Mouse (Mus musculus): ENCODE results near the gene Acin1.

Acin1 gene

DNA sequence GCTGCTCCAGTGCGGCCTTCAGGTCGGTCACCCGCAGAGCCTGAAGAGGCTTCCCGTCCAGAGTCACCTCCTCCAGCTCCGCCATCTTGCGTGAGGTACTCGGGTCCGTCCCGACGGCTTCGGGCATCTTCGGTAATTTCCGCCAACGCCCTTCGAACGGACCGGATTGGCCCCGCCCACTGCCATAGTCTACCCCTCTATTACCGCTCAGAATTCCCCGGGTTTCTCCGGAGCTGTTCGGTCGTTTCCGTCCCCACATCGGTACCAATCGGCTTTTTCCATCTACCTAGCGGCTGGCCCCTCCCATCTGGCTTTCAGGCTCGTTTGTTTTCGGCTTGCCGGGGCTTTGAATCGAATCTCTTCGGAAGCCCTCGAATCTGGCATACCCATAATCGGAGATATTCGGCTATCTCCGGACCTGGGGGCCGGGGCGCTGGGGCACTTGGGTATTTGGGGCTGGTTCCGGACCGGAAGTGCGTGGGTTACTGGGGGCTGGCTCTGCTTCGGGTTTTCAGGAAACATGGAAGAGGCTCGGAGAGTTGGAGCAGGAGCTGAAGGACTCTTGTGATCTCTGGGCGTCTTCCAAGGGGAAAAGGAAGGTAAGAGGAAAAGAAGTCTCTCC lies at the start of gene Acin1:
Acin1 (minus strand) TSS at position 410 of the 622 bp plus-strand sequence.
- peak; percentile 100 for DNase-seq

DNA sequence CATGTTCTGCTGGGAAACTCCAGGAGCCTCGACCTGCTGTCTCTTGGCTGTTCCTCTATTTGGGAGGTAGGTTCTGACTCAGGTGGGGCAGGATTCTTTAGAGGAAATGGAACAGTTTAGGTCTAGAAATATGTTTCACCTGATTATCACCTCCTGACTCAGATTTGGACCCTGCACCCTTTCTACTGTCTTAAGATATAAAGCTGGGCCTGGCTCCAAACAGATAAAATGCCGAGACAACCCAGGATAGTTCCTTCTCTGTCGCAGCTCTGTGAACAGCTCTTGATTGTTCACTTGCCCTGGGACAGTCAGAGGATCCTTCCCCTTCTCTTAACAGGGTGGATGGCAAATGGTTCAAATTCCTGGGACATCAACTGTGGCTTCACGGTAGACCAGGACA lies 48.5 kb upstream of the Acin1 start:
- DNase-seq: no peak

DNA sequence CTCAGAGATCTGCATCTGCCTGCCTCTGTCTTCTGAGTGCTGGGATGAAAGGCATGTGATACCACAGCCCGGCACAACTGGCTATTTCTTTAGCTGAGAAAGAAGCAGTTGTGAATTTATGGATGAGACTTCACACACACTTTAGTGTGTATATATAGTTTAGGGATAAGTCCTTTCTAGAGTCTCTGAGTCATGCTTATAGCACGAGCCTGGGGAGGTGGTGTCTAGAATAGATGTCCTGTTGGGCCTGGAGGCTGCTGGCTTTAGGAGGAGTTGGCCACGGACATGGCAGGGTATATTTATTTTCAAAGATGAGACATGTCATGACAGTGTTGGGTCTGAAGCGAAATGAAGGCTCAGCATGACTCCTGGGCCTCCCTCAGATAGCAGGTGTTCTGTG lies 47.3 kb upstream of the Acin1 start:
- DNase-seq: no peak

DNA sequence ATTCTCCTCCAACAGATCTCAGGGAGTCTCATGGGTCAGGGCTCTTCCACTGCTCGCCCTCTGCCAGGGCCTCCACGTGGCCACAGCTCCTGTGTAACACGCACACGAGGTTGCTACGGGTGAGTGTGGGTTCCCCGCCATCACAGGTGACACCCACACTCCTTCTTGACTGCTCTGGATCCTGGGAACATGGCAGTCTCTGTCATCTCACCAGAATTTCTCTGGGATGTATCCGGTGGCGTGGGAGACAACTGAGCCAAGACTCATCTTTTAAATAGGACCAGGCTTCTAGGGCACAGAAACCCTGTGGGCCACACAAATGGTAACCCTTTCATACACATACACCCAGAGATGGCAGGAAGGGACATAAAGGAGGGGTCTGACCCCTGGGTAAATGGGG lies 45.5 kb upstream of the Acin1 start:
- no peak for DNase-seq

DNA sequence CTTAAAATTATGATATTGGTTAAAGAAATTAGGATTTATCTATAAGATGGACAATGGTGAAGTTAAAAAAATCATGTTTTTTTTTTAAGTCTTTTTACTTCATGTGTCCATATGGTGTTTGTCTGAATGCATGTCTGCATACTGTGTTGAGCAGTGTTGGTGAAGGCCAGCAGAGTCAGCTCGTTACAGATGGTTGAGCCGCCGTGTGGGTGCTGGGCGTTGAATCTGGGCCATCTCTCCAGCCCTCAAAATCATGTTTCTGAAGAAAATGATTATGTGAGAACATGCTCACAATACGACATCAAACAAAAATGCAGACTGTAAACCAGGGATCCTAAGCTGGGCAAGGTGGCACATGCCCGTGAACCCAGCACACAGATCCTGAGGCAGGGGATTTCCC lies 43.6 kb upstream of the Acin1 start:
- DNase-seq: no peak

DNA sequence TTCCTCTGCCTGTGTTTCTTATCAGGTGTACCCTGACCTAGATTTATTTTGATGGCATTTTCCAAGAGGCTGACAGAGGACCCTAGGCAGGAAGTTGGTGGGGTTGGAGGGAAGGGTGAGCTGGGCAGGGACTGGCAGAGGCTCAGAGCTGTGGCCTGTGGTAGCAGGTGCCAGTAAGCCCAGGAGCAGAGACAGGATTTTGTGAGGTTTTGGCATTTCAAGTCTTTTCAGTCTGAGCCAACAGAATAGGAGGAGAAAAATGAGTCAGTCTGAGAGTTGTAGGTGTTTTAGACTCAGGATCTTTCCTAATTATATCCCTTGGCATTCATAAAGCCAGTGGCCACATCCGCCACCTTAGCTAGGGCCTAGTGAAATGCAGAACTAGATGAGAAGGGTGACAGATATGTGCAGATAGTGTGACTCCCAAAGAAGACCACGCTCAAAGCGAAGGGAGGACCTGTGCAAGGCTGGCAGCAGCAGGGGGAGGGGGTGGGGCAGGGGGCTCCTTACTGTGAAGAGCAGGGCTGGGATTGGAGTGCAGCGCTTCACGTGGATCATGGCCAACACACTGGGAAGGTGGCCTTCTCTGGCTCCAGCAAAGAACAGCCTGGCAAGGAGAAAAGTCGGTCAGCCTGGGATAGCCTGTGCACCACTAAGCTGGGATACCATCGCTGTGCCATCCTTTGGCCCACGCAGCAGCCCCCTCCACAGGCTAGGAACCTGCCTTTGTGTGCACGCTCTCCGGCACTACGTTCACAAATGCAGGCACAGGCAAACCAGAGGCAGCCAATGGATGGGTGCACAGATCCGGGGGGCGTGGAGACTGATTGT lies 42.3 kb upstream of the Acin1 start:
- DNase-seq: no peak

DNA sequence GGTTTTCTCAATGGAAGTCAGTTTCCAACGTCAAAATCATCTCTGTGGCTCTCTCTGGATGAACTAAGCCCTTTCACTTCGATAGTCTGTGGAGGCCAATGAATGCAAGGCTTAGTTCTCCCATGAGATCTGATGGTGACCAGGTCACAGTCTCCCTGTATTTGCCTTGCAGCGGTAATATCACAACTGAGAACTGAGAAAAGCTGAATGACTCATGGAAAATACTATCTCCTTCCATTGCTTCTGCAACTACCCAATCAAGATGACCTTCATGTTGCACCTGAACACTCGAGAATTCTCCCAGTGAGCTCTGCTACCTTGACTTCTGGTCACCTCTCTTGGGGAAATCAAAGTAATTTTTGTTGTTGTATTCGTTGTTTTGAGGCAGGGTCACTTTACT lies 40.8 kb upstream of the Acin1 start:
- DNase-seq: no peak

DNA sequence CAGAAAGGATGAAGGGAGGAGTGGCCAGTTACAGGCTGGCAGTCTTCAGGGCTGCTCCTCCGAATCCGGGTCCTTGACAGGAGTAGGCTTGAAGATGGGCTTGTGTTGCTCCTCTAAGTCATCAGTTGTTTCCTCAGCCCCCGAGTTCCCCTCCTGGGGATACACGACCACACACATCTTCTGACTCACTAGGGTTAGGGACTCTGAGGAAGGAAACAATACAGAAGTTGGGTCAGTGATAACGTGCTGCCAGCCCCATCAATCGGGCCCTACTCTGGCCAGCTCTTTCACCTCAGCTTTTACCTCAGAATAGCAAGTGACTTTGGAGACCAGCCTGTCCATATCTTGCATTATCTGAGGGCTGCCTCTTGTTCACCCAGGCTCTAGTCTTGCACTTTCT lies 37.3 kb upstream of the Acin1 start:
- no peak for DNase-seq

DNA sequence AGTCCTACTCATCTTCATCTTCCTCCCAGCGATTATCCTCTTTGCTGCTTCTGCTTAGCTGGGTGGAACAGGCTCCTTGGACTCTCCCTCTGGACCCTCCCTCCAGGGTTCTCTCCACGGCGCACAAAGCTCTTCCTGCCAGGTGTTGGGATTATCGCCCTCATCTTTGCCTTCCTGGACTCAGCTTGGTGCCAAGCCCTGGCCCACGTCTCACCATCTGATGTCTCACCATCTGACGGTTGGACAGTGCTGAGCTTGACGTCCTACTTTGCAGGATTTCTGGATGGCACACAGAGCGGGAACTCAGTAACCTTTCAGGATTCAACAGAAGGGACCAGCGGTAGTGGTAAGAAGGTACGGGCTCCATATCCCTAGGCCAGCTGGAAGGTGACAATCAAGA lies 35.0 kb upstream of the Acin1 start:
- DNase-seq: no peak

DNA sequence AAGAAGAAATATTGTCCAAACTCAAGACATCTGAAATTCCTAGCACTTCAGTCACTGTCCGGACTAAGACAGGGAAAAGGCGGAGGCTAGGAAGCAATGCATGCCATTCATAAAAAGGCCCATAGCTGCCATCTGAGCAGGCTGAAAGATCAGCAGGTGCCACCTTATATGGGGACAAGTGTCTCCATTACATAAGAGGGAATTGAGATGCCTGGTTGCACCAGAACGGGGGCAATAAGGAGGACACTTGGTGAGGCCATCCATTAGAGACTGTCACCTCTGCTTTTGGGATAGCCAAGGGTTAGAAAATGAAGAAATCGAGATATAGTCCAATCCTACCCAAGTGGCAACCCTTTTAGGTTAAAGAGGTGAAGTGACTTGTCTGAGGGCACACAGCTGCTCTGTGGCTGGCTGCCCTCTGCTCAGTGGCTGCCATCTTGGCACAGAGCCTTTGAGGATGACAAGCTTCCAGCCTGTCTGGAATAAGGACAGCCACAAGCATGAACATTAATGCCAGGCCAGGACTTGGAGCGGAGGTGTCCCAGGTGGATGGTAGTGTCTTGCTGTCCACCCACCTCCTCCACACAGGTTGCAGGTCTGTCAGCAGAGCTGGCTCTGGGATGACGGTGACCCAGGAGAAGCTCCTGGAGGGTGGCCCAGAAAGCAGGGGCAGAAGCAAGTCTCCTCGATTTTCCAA lies 34.1 kb upstream of the Acin1 start:
- no peak for DNase-seq

DNA sequence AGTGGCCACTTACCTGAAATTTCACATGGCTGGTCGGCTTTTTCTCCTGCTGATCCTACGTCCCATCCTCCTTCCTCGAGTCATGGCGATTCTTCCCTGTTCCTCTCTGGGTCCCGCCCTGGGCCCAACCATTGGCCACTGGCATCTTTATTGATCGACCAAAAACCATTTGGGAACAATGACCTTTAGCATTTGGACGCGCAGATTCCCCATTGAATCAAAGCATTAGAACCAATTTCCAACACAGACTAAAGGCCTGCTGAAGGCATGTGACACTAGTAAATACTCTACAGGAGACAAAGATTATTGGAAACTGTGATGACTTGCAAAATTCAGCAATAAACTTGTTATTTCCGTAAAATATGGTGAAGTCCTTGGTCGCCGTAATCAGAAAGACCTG lies 33.3 kb upstream of the Acin1 start:
- no peak for DNase-seq

DNA sequence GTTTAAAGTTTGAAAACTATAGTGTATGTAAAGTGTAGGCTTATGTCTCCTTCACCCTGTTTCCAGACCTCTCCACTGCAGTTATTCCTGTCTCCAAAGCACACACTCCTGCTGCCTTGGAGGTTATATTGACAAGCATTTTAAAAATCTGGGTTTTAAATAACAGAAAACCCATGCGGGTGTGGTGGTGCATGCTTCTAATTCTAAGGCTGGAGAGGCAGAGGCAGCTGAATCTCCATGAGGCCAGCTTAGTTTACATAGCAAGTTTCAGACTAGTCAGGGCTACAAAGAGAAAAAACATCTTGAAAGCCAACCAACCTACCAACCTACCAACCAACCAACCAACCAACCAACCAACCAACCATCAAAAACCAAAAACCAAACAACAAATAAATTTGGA lies 28.7 kb upstream of the Acin1 start:
- DNase-seq: no peak

DNA sequence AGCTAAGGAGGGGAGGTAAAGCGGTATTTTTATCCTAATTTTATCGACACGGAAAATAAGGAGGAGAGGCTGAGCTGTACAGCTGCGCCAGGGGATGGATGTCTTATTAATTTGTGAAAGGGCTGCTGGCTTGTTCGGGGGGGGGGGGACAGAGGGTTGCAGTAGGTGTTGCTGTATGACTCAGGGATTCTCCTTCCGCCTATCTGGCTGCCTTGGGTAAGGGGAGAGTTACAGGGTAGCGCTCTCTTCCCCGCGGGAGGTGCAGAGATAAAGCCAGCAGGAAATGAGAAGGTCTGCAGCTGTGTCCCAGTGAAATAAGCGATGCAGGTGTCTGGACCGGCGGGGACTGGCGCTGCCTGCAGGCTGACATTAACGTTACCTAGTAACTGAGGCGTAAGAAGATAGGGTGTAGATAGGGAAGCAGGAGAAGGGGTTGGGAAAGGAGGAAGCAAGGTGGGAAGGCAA lies 27.9 kb upstream of the Acin1 start:
- peak; percentile 30 for DNase-seq

DNA sequence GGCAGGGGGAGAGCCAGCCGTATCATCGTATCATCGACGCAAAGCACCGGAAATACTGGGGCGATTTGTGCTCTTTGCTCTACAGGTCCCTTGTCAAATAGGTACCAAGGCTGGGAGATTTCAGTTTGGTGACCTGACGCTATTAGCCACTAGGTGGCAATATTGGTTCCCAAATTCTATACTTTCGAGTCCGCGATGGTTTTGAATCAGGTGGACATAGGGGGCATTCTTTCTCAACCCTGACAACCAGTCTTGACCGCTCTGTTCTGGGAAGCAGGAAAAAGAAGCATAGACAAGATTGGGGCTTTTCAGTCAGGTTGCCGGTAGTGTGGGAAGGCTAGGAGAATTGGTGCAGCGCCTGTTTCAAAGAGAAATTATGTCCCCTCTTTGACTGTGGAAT lies 27.4 kb upstream of the Acin1 start:
- DNase-seq: peak; percentile 93

DNA sequence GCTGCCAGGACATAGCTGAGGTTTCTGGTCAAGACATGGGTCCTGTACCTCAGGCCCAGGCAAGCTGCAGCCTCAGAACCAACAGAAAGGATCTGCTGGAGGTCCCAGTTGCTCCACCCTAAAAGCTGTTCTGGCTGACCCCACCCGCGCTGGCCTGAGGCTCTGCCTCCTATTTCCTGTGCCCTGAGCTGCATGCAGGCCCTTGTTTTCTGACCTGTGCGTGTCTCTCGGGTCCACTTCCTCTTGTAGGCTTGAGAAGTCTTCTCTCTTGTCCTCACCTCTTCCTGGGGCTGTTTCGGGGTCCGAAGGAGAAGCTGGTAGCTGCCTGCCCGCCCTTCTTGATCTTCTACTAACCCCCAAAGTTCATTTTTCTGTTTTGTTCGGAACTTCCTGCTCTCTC lies 26.1 kb upstream of the Acin1 start:
- DNase-seq: peak; percentile 51

DNA sequence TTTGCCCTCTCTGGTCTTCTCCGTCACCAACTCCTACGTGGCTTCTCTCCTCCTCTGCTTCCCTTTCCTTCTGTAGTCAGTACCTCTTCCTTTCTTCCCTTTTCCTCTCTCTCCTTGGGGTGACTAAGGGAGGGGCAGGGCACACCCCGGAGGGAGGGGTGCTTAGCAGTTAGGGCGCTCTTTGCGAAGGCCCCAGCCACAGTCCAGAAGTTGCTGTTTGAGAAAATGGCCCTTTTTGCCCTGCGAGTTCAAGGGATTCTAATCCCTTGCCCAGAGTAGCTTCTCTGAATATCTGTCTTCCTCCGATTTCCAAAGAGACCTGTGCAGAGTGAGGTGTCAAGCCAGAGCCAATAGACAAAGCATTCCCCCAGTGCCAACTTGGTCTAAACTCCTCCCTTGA lies 25.3 kb upstream of the Acin1 start, which contains the start of gene Cebpe:
Cebpe (minus strand) TSS at position 101 of the 400 bp plus-strand sequence.
- DNase-seq: no peak

DNA sequence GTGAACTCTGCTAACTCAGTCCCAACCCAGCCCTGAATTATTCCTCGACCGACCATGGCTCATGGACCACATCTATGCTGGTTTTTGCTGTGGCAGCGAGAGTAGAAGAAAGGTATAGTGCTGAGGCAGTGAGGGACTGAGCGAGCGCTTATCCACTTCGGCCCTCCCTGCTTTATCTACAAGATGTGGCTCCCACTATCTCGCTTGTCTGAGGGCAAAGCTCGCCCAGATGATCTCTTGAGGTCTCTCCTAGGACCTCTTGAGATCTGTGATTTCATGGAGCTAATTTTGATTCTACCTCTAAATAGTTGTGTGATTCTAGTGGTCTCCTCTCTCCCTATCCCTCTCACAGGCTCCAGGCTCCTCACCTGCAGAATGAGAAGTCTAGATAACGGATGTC lies 22.3 kb upstream of the Acin1 start:
- no peak for DNase-seq

DNA sequence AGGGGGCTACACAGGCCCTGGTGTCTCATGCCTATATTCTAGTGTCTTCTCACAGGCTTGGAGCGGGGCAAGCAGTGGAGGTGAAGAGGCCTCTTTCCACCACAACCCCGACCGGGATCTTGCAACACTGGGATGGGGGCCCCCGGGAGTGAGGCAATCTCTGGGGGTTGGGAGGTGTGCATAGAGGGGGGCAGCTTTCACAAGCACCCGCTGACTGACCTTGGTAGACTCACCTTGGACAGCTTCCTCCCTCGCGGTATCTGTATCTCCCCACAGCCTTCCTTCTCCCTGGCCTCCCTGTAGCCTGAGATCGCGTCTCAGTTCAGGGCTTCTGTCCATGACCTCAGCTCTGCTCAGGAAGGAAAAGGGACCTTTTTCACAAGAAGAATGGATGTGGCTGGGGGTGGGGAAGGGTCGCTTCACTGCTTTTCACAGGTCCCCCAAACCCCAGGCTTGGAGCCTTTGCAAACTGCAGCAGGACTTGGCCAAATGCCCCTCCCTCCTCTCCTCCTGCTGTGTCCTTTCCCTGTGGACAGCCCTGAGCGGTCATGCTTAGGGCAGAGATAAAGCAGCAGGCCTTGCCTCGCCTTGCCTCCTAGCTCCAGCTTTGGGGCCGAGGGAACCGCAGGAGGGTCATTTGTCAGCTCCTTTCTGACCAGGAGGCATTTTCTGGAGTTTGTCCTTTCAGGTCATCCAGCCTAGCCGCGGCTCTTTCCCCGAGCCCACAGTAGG lies 20.0 kb upstream of the Acin1 start:
- DNase-seq: no peak

DNA sequence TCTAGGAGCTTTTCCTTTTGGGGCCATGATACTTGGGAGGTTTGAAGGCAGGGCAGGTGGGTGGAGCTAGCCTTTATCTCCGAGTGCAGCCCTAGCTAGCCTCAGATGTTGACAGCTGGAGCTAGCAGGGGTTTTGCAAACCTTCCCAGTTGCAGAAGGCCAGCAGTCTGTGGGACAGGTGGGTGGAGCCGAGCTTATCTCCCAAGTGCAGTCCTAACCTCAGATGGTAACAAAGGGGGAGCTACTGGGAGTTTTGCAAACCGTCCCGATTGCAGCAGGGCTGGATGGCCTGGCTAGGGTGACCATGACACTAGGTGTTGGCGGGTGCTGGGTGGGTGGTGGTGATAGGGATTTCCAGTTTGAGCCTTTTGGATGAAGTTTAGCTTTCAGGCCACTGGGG lies 19.1 kb upstream of the Acin1 start:
- DNase-seq: no peak

DNA sequence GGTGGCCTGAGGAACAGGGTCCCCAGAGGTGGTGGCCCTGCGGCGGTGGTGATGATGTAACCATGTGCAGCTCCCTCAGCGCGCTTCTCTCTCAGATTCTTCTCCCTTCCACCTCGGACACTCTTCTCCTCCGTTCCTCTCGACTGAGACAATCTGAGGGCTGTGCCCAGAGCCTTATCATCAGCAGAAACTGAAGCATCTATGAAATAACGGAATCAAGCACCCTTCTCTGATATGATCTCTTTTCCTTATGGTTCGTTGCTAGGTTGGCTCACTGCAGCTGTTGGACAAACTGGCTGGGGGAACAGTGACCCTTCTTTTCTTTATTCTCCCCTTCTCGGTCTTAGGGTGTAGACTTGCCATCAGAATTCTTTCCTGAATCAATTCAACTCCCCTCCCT lies 16.5 kb upstream of the Acin1 start:
- DNase-seq: no peak

DNA sequence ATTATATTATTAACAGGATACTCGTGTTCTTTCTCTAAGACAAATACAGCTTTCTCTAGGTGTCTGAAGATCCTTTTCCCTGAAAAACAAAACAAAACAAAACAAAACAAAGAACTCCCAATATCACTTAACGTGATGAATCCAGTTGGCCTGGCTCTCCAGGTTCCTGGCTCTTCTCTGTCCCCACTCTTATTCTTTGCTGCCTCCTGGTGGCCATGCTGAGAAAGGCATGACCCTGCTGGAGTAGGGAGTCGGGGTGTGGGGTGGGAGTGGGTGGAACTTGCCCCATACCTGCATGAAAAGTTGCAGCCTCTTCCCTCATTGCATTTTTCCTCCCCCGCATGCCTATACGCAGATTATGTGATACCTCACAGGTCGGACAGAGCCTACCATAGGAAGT lies 14.6 kb upstream of the Acin1 start:
- peak; percentile 73 for DNase-seq

DNA sequence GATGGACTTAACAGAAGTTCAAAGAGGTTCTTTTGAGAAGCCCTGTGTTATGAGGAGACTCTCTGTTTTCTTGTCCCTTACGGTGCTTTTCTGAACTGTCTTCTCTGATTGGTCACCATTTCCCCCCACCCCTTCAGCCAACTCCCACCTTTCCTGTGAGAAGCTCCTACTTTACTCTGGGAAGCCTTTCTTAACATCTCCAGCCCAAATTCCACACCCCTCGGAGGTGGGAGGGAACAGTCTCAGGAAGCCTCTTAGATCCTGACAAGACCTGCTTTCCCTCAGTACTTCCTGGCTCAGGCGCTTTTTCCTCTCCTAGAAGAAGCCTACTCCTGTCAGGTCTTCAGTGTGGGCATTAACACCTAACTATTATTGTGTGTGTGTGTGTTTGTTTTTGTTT lies 12.9 kb upstream of the Acin1 start:
- no peak for DNase-seq

DNA sequence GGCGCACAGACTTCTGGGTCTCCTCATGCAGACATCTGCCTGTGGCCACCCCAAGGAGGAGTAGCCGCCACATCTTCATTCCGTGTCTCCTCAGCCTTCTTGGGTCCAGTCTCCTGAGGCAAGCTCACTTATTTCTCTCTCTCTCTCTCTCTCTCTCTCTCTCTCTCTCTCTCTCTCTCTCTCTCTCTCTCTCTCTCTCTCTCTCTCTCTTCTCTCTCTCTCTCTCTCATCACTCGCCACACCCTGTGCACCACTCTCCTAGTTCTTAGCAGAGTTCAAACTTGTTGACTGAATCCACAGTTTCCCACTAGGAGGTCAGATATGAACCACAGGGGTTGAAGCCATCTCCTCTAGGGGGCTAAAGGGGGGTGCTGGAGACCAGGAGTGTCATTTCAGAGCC lies 12.0 kb upstream of the Acin1 start, which contains the start of gene Gm29776:
Gm29776 (minus strand) TSS at position 101 of the 400 bp plus-strand sequence.
- no peak for DNase-seq
